Mouse (Mus musculus) splenic B cell, adult 2 months (primary cell): Measurements from ENCODE around the gene Vstm2a.

Experiments used
- DNase-seq: peaks from one replicate; pipeline ENCODE4 v3.0.0-alpha.2; 2011; ENCODE audit warnings: low read depth, low spot score
- H3K27me3 ChIP-seq: 2 replicates; pipeline ENCODE4 v1.6.1; 2012; ENCODE audit warnings: mild to moderate bottlenecking, low read length, moderate library complexity, mixed read lengths; ENCODE audit not compliant: control insufficient read depth, poor library complexity, insufficient read depth, severe bottlenecking
- H3K36me3 ChIP-seq: 2 replicates; pipeline ENCODE4 v1.6.1; 2012; ENCODE audit warnings: mild to moderate bottlenecking, low read length, moderate library complexity, mixed read lengths; ENCODE audit not compliant: control insufficient read depth, poor library complexity, insufficient read depth, severe bottlenecking

Gene Vstm2a

DNA sequence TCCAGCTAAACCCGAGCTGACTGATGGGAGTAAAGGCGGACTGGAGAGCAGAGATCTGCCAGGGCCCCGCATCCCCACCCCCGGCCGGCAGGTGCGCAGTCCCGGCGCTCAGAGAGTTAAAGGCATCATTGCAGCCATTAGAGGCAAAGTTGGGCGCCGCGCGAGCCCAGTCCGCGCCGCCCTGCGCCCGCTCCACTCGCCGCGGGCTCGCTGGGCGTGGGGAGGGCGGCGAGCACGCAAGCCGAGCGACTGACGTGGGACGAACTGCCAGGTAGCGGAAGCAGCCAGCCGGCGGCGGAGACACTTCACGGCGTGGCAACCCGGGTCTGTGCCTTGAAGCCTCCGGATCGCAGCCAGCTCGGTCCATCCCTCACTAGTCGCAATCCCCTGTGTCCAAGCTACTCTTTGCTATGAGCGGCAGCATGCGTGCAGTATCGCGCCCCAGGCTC lies at the start of gene Vstm2a:
Gene Vstm2a, plus strand, starts transcription at position 252 of the 449 bp plus-strand sequence.
- no peaks in the 10 kb centered on the region for H3K36me3 ChIP-seq
- H3K27me3 ChIP-seq: no peaks in the 10 kb centered on the region; the same call in 1 of the 2 replicates
- DNase-seq: no peak

DNA sequence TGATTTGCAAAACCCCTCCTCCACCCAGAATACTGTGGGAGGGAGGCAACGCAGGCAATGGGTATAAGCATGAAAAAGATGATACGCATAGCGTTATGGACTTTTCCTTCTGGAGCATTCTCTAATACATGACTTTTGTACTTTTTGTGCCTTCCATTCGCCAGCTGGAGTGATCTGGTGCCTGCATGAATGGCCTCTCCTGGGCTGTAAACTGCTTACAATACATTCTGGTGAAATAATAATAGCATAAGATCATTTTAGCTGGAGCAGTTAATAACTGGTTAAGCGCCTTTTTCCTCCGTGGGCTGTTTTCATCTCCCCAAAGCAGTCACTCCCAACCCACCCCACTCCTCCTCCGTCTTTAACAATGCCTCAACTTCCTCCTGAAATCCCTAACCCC lies 513 bp upstream of the Vstm2a start:
- DNase-seq: no peak
- Histone ChIP-seq H3K27me3 (no peaks in the 10 kb centered on the region; the same call in 1 of the 2 replicates), H3K36me3 (no peaks in the 10 kb centered on the region)

DNA sequence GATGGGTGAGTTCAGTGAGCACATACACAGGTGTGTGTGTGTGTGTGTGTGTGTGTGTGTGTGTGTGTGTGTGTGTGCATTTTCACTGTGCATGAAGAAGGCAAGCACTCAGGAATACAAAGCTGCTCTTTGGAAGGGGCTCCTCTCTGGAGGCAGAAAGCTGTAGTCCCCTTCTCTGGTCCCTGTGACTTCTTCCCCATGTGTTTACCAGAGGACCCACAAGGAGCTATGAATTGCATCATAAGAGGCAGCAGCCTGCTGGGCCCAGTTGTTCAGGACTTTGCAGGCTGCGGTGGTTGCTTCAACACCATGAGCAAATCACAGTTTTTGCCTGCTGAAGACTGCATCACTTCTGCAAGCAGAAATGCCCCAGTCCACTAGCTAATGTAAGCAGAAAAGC lies 776 bp downstream of the Vstm2a start:
- DNase-seq: no peak
- Histone ChIP-seq H3K27me3 (no peaks in the 10 kb centered on the region; the same call in 1 of the 2 replicates), H3K36me3 (no peaks in the 10 kb centered on the region)

DNA sequence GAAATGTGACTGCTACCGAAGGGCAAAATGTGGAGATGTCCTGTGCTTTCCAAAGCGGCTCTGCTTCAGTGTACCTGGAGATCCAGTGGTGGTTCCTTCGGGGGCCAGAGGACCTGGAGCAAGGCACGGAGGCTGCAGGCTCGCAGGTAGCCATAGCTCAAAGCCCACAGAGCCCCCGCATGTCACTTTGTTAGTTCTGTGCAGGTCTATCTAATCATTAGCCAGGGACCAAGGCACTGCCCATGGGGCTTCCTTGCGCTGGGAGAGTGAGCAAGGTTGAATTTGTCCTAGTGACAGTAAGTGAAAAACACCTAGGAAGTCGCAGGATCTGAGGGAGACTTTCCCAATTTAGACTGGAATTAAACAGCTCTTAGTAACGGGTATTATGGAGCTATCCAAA lies 2.4 kb downstream of the Vstm2a start:
- H3K27me3 ChIP-seq: no peaks in the 10 kb centered on the region; the same call in 1 of the 2 replicates
- DNase-seq: no peak
- no peaks in the 10 kb centered on the region for H3K36me3 ChIP-seq

DNA sequence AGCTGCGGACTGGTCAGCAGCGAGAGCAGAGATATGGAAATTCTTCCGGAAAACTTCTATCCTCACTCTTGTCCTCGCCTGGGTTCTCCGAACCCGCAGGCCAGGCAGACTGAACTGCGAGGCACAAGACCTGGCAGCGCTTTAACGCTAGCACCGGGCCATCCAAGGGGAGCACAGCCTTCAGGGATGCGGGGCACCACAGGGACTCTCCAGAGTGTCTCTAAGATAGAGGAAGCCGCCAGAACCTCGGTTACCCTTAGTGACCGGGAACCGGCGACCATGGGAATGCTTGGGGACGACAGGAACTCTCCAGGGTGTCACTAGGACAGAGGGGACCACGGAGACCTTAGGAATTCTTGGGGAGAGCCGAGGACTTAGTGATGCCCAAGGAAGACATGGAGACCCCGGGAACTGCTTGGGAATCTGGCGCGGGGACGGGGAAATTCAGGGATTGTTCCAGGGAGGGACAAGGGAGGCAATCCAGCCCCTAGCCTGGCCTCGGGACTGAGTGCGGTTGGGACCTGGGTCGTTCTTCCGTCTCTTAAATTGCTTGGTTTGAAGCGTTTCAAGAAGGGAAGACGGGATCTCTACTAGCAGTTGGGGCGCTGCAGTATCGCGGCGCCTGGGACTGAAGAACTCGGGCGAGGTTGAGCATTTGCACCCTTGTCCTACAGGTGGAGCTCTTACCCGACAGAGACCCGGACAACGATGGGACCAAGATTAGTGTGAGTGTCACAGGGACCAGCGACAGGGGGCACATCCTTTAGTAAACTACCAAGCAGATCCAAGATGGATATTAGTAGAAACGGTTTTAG lies 3.4 kb downstream of the Vstm2a start:
- peak; percentile 1 for DNase-seq
- Histone ChIP-seq H3K36me3 (no peaks in the 10 kb centered on the region), H3K27me3 (no peaks in the 10 kb centered on the region; the same call in 1 of the 2 replicates)

DNA sequence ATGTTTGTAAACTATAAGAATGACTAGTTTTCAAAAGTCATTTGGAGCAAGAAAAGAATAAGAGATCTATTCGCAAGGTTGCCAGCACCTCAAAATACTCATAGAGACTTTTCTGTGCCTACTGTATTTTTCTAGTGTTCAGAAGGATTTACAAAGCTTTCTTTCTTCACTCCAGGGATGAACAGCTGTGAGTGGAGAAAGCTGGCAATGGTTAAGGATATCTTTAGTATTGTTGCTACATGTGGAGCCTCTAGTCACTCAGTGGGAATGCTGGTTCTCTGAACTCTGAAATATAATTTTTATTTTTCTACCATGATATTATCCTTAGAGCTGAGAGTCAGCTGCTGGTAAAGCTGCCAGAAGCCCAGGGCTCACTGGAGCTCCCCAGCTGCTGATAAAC lies 10.9 kb downstream of the Vstm2a start:
- Histone ChIP-seq H3K36me3 (no peaks in the 10 kb centered on the region), H3K27me3 (no peaks in the 10 kb centered on the region)
- DNase-seq: no peak

DNA sequence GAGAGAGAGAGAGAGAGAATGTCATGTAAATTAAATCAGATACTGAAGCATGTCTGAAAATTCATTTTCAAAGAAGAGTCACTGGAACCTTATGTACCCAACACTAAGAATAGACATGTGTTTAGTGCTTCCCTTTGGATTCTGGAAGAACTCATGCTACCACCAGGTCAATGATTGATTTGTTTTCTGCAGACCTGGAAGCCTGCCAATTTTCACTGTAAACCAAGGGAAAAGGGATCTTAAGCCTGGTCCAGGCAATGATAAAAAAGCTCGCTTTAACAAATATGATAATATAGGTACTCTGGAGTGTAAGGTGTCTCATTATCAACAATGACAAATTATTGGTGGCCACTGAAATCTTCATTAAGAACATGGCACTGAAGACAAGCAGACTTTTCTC lies 32.9 kb downstream of the Vstm2a start:
- no peaks in the 10 kb centered on the region for H3K27me3 ChIP-seq
- DNase-seq: no peak

DNA sequence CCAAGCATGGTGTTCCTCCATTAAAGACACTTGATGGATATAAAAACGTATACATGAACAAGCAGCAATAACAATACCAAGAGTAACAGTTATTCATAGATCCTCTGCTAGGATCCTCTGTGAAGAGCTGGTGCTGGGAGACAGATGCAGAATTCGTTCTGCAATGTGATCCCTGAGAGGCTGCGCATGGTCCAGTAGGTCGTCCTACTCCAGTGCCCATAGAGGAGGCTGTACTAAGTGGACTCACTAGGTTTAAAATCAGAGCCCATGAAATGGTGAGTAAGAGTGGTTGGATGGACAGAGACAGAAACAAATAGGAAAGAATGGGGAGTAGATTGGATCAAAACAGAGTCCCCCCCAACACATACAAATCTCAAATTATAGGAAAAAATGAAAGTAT lies 35.4 kb downstream of the Vstm2a start:
- no peak for DNase-seq
- Histone ChIP-seq H3K36me3 (no peaks in the 10 kb centered on the region), H3K27me3 (no peaks in the 10 kb centered on the region)

More for the DNA sequence above, 32.9 kb downstream of the Vstm2a start:
- no peaks in the 10 kb centered on the region for H3K36me3 ChIP-seq

DNA sequence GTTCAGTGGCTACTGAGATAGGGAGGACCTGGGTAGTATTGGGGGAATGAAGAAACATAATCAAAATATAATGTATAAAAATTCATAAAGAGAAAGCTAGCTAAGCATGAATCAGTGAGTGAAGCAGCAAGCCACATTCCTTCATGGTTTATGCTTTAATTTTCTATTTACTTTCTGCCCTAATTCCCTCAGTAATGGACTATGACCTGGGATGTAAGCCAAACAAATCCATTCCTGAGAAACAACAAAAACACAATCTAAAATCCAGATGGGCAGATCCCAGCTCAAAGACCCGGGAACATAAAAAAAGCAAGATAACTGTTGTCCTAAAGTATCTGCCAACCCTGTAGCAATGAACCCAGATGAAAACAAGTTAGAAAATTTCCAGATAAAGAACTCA lies 39.0 kb downstream of the Vstm2a start:
- Histone ChIP-seq H3K27me3 (no peaks in the 10 kb centered on the region), H3K36me3 (no peaks in the 10 kb centered on the region)
- no peak for DNase-seq

DNA sequence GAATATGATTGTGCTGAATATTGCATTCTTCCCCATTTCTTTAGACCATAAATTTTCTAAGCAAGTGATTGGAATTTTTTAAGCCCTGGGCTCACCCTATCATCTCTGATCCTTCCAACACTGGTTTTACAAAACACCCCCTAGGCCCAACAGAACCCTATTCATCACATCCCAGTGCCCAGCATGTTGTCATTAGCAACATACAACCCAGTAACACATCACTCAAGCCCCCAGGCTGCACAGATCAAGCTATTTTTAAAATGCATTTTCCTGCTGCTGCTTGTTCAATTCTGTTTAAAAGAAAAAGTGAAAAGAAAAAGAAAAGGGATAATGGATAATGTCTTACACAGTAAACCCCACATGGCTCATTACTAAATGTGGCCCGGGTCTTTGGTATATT lies 42.0 kb downstream of the Vstm2a start:
- DNase-seq: no peak
- H3K36me3 ChIP-seq: no peaks in the 10 kb centered on the region
- H3K27me3 ChIP-seq: no peaks in the 10 kb centered on the region

DNA sequence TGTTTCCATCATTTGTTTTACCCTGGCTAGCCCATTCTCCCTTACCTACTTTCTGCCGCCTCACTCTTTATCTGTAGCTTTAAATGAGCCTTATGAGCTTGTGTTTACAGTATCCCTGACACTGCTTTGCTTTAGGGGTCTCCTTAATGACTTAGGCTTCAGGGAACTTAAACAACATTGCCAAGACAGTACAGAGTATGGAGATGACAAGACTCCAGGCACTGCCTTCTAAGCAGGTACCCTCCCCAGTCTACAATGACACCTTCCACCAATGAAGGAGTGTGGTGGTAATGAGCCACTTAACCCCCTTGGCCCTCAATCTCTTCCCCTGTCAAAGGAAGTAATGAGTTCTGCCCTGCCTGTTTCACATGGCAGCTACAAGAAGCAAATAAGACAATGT lies 42.4 kb downstream of the Vstm2a start:
- H3K36me3 ChIP-seq: no peaks in the 10 kb centered on the region
- DNase-seq: no peak

DNA sequence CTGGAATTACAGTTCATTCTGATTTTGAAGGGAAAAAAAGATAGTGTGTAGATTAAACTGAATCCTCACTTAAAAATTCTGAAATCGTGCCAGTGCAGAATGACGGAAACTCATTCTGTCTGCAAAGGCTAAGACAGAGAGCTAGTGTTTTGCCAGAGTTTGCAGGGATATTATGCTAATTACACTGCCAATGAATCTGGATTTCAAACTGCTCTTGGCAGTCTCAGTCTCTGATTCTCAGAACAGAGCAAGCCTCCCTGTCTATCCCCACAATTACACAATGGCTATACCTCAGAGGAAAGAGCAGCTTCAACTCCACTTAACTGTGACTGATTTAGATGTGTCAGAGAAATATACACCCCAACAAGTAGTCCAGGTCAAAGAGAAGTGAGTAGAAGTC lies 43.2 kb downstream of the Vstm2a start:
- Histone ChIP-seq H3K36me3 (no peaks in the 10 kb centered on the region), H3K27me3 (no peaks in the 10 kb centered on the region)
- no peak for DNase-seq

More for the DNA sequence above, 42.4 kb downstream of the Vstm2a start:
- H3K27me3 ChIP-seq: no peaks in the 10 kb centered on the region

DNA sequence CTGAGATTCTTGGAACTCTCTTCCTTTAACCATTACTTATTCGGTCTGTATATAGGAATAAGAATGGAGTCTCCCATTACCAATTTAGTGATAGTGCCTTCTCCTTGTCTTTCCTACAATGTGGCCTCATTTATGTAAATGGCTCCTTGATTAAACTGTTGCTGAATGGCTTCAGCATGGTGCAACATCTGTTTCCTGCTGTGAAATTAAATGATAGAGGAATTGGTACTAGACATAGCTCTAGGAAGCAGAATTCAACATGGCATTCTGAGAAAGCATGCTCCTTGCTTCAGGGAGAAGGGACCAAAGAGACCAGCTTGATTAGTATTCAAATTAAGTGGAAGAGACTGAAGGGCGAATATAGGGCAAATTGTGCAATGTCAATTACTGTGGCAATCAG lies 57.6 kb downstream of the Vstm2a start:
- Histone ChIP-seq H3K27me3 (no peaks in the 10 kb centered on the region), H3K36me3 (no peaks in the 10 kb centered on the region)
- no peak for DNase-seq

DNA sequence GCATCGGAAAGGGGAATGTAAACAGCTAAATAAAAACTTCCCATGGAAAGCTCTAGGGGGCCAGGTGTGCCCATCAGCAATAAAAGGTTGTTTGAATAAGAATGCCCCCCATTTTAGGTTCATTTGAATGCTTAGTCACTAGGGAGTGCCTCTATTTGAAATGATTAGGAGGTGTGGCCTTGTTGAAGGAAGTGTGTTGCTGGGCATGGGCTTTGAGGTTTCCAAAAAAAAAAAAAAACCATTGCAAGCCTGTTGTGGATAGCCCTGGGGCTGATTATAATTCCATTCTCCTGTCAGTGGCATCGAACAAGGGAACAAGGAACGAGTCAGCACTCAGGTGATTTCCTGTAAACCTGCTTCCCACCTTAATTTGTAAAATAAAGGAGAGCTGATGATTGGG lies 87.7 kb downstream of the Vstm2a start:
- Histone ChIP-seq H3K36me3 (no peaks in the 10 kb centered on the region), H3K27me3 (no peaks in the 10 kb centered on the region)
- no peak for DNase-seq

DNA sequence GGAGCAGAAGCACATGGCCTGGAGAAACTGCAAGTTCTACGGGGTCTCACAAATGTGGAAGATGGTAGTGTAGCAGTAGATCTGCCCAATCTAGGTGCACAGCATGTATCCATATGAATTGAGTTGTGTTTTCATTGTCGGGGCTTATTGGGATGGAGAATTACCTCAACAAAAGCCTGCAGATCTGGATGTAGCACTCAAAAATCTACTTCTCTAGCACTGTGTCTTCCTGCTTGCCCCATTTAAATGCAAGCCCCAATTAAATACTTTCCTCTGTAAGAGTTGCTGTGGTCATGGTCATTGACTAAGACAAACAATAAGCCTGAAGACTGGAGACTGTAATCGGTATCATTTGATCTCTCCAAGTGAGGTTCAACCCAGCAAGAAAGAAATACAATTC lies 88.2 kb downstream of the Vstm2a start:
- Histone ChIP-seq H3K27me3 (no peaks in the 10 kb centered on the region), H3K36me3 (no peaks in the 10 kb centered on the region)
- no peak for DNase-seq

DNA sequence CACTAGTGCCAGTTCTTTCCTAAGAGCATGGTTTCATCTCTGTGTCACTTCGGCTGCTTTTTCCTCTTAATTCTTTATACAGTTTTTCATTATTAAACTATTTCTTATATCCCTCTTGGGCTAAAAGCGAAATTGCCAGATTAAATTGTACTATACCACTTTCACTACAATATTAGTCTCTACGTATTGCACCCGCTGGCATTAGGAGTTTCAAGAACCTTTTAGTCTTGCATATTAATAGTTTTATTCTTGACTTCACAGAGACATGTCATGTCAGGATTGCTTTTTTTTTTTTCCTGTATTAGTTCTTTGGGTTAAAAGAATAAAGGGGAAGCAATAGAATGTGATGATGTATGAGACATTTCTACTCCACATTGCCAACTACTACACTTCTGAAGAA lies 94.4 kb downstream of the Vstm2a start:
- H3K36me3 ChIP-seq: no peaks in the 10 kb centered on the region
- no peak for DNase-seq
- no peaks in the 10 kb centered on the region for H3K27me3 ChIP-seq
